15 mouse cellular contexts compared by ENCODE assay signal in the genomic region with DNA sequence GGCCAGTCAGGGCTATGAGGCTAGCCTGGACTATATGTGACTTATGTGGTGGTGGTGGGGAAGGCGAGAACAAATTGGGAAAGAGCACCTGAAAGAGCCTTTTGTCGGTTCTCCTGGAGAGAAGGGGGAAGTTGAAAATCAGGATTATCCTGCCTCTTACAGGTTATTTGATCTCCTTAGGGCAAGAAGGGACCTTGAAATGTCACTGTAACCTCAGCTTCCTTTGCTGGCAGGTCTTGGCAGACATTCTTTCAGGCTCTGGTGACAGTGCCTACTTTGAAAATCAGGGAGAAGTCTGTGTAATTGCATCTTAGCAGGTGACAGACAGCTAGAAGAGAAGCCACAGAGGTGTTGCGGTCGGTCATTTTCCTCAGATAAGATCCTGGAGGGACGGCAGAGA.
"Had no signal": no experiment of that assay in that cellular context is flagged by ENCODE, and none has a peak within 500 bp of the region (broad histone marks: within the 10 kb centered on the region; RNA-seq: fewer than 3 reads in every experiment).

No protein-coding gene starts in this region.

- H3K4me2 ChIP-seq: kidney, embryonic 15.5 days; liver, embryonic 13.5 days; lung, embryonic 15.5 days; midbrain, embryonic 11.5 days had no signal

- H3K9me3 ChIP-seq: kidney, embryonic 15.5 days; liver, embryonic 13.5 days; lung, embryonic 15.5 days had no signal

- DNase-seq: kidney, postnatal 10 days; kidney, postnatal 36 days; layer of hippocampus, postnatal 36 days; liver, embryonic 13.5 days; lung, postnatal 10 days; lung, postnatal 36 days; midbrain, embryonic 14.5 days; thymus, adult 2 months; thymus, postnatal 14 days; thymus, postnatal 4 days had no signal

- H3K36me3 ChIP-seq: kidney, embryonic 15.5 days; liver, embryonic 13.5 days; lung, embryonic 15.5 days had no signal

- H3K4me3 ChIP-seq: kidney, embryonic 15.5 days; left cerebral cortex, adult 2 months; liver, embryonic 13.5 days; lung, embryonic 15.5 days had no signal

- H3K4me1 ChIP-seq: kidney, embryonic 15.5 days; liver, embryonic 13.5 days; lung, embryonic 15.5 days had no signal

- H3K27ac ChIP-seq: kidney, embryonic 15.5 days; left cerebral cortex, adult 2 months; liver, embryonic 13.5 days; lung, embryonic 15.5 days; stomach, postnatal 0 days had no signal

- H3K9ac ChIP-seq: kidney, embryonic 15.5 days; liver, embryonic 13.5 days; lung, embryonic 15.5 days had no signal

- H3K27me3 ChIP-seq: kidney, embryonic 15.5 days; liver, embryonic 13.5 days; lung, embryonic 15.5 days had no signal
